Mouse (Mus musculus) liver, embryonic 18 days (tissue): ENCODE data around the gene Blm. TPM values are rescaled to one million over a fixed set of nuclear protein-coding genes. Genes with fewer than 3 reads are reported as not detected.

Experiments
- polyA plus RNA-seq: library from polyadenylated mRNA; depleted of rRNA; stranded (reverse); fragments of >200 nt; gene quantifications from 2 replicates; pipeline ENCODE4 v1.2.3, GENCODE M21; 2012; rRNA removed

Blm gene
- 9.6 and 11.2 TPM in 2 replicates for polyA plus RNA-seq

GRCm38 (mm10) chr7:80535009-80535744, at the start of gene Blm:
Gene Blm, minus strand, starts transcription at chr7:80535119.

GRCm38 (mm10) chr7:80405188-80405695, 129.7 kb downstream of the Blm start, which contains the start of gene Furin:
Gene Furin, minus strand, starts transcription at chr7:80405436.

Other genes with a start within 250 kb of the Blm start
- gene Prc1, start 240.7 kb downstream of the Blm start, polyA plus RNA-seq: 38.5 and 42.6 TPM in 2 replicates
- 4.3 TPM in 2 replicates for gene Rccd1, start 210.7 kb downstream of the Blm start, polyA plus RNA-seq
- gene Unc45a, start 194.1 kb downstream of the Blm start, polyA plus RNA-seq: 8.7 and 9.3 TPM in 2 replicates
- gene Hddc3, start 192.0 kb downstream of the Blm start, polyA plus RNA-seq: 8.4 and 8.9 TPM in 2 replicates
- 8.5 and 10.6 TPM in 2 replicates for gene Man2a2, start 163.7 kb downstream of the Blm start, polyA plus RNA-seq
- 17.6 and 24.7 TPM in 2 replicates for gene Fes, start 147.2 kb downstream of the Blm start, polyA plus RNA-seq
- 22.4 and 27.7 TPM in 2 replicates for gene Furin, start 129.7 kb downstream of the Blm start, polyA plus RNA-seq
- gene Crtc3, start 153.8 kb upstream of the Blm start, polyA plus RNA-seq: 2.1 and 2.3 TPM in 2 replicates